10 mouse cellular contexts compared by ENCODE assay signal in the genomic region with DNA sequence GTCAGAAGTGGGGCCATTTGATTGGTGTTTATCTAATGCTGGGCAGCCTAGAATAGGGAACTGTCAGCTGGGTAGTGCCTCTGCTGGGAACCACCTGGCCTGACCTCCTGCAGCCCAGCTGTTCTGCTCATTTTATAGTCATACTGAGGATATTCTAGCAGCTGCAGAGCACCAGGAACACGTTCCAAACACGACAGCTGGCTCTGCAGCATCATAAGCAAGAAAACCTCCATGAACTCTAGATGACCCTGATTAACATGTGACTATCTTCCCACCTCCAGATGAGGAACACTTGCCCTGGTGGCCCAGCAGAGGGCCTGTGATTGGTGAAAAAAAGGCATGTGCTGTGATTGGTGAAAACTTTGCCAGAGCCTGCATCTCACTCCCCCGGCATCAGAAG.
A peak's percentile ranks its signal among the peaks of the same experiment; 100 is the strongest.
DNase-seq lines count a peak whose midpoint lies in the region; ATAC-seq and TF ChIP-seq lines count a peak whose summit lies in the region.
"Had no signal": no experiment of that assay in that cellular context is flagged by ENCODE, and none has a peak within 500 bp of the region (broad histone marks: within the 10 kb centered on the region; RNA-seq: fewer than 3 reads in every experiment).

No protein-coding gene starts in this region.

- intact Hi-C loops in heart, postnatal 25 days (cut with DNase I), result no loop called here

- ATAC-seq in neural tube, embryonic 15.5 days (ENCODE audit: low FRiP score), result no peak
- ATAC-seq in lung, embryonic 14.5 days (ENCODE audit: insufficient read depth), result peak; percentile 99
- ATAC-seq in stomach, embryonic 16.5 days (ENCODE audit: insufficient read depth, low FRiP score), result peak; percentile 25; the same call in 1 of the 2 replicates
- ATAC-seq in liver, embryonic 12.5 days, result no peak

- no peaks in the 10 kb centered on the region for H3K36me3 ChIP-seq in neural tube, embryonic 15.5 days
- no peaks in the 10 kb centered on the region for H3K36me3 ChIP-seq in lung, embryonic 14.5 days (ENCODE audit: insufficient read depth)
- H3K36me3 ChIP-seq in stomach, embryonic 16.5 days (ENCODE audit: control insufficient read depth, insufficient read depth, low read length), result no peaks in the 10 kb centered on the region
- no peaks in the 10 kb centered on the region for H3K36me3 ChIP-seq in liver, embryonic 12.5 days
- H3K36me3 ChIP-seq: hindbrain, embryonic 15.5 days had no signal

- H3K4me2 ChIP-seq in neural tube, embryonic 15.5 days, result no peak overlapping the region
- no peak overlapping the region for H3K4me2 ChIP-seq in lung, embryonic 14.5 days
- no peak overlapping the region for H3K4me2 ChIP-seq in stomach, embryonic 16.5 days (ENCODE audit: low read depth, low read length)
- H3K4me2 ChIP-seq in liver, embryonic 12.5 days, result no peak overlapping the region
- H3K4me2 ChIP-seq: hindbrain, embryonic 15.5 days had no signal

- H3K4me1 ChIP-seq in neural tube, embryonic 15.5 days, result no peaks in the 10 kb centered on the region
- H3K4me1 ChIP-seq in lung, embryonic 14.5 days (ENCODE audit: insufficient read depth), result no peaks in the 10 kb centered on the region
- no peaks in the 10 kb centered on the region for H3K4me1 ChIP-seq in stomach, embryonic 16.5 days (ENCODE audit: control insufficient read depth, insufficient read depth, low read length)
- H3K4me1 ChIP-seq in liver, embryonic 12.5 days, result no peaks in the 10 kb centered on the region
- H3K4me1 ChIP-seq: hindbrain, embryonic 15.5 days had no signal

- TF ChIP-seq CTCF in lung, embryonic 14.5 days (IDR thresholded peaks at IDR 0.05; ENCODE audit: low read depth), result peak; percentile 29; the same call in 1 of the 2 replicates

- no peaks in the 10 kb centered on the region for H3K9me3 ChIP-seq in neural tube, embryonic 15.5 days (replicated peaks)
- H3K9me3 ChIP-seq in lung, embryonic 14.5 days (ENCODE audit: low read depth, low read length), result no peaks in the 10 kb centered on the region
- no peaks in the 10 kb centered on the region for H3K9me3 ChIP-seq in stomach, embryonic 16.5 days (replicated peaks; ENCODE audit: control insufficient read depth, low read length)
- H3K9me3 ChIP-seq in liver, embryonic 12.5 days (replicated peaks), result no peaks in the 10 kb centered on the region
- H3K9me3 ChIP-seq: hindbrain, embryonic 15.5 days had no signal

- no peak overlapping the region for H3K4me3 ChIP-seq in neural tube, embryonic 15.5 days (replicated peaks)
- H3K4me3 ChIP-seq in lung, embryonic 14.5 days (ENCODE audit: low read depth, low read length), result no peak overlapping the region
- H3K4me3 ChIP-seq in stomach, embryonic 16.5 days (replicated peaks; ENCODE audit: low read length), result no peak overlapping the region
- H3K4me3 ChIP-seq in liver, embryonic 12.5 days, result no peak overlapping the region
- H3K4me3 ChIP-seq: hindbrain, embryonic 15.5 days had no signal

- H3K9ac ChIP-seq in neural tube, embryonic 15.5 days (replicated peaks), result no peak overlapping the region
- no peak overlapping the region for H3K9ac ChIP-seq in lung, embryonic 14.5 days
- no peak overlapping the region for H3K9ac ChIP-seq in stomach, embryonic 16.5 days (ENCODE audit: low read length)
- H3K9ac ChIP-seq in liver, embryonic 12.5 days, result no peak overlapping the region
- H3K9ac ChIP-seq: hindbrain, embryonic 15.5 days had no signal

- 15% methylated on average over 3 of the region's 3 CpGs for WGBS in neural tube, embryonic 15.5 days
- 11% methylated on average over 3 of the region's 3 CpGs for WGBS in lung, embryonic 14.5 days
- 16% methylated on average over 3 of the region's 3 CpGs for WGBS in stomach, embryonic 16.5 days
- 51% methylated on average over 3 of the region's 3 CpGs for WGBS in liver, embryonic 12.5 days (ENCODE audit: insufficient replicate concordance)

- H3K27me3 ChIP-seq in neural tube, embryonic 15.5 days (replicated peaks), result no peaks in the 10 kb centered on the region
- H3K27me3 ChIP-seq in lung, embryonic 14.5 days (ENCODE audit: insufficient read depth, low read length), result no peaks in the 10 kb centered on the region
- H3K27me3 ChIP-seq in stomach, embryonic 16.5 days (ENCODE audit: control insufficient read depth, insufficient read depth, low read length), result no peaks in the 10 kb centered on the region
- no peaks in the 10 kb centered on the region for H3K27me3 ChIP-seq in liver, embryonic 12.5 days (replicated peaks)
- H3K27me3 ChIP-seq: hindbrain, embryonic 15.5 days had no signal

- DNase-seq in neural tube, embryonic 10.5 days (ENCODE audit: extremely low spot score, low spot score), result peak; percentile 18
- DNase-seq in heart, postnatal 25 days (ENCODE audit: low spot score), result peak; percentile 18
- DNase-seq in lung, embryonic 14.5 days, result peak; percentile 90
- no peak for DNase-seq in right cerebral cortex, postnatal 25 days
- DNase-seq in frontal cortex, postnatal 14 days (ENCODE audit: low spot score in 2 of 2), result no peak
- DNase-seq: cerebellum, adult 9-11 months had no signal

- no peak overlapping the region for H3K27ac ChIP-seq in neural tube, embryonic 15.5 days (replicated peaks)
- H3K27ac ChIP-seq in lung, embryonic 14.5 days (ENCODE audit: low read depth), result no peak overlapping the region
- H3K27ac ChIP-seq in stomach, embryonic 16.5 days (ENCODE audit: low read length), result no peak overlapping the region
- H3K27ac ChIP-seq in liver, embryonic 12.5 days, result no peak overlapping the region
- H3K27ac ChIP-seq: hindbrain, embryonic 15.5 days had no signal

Comparison
In these comparisons a context has a peak if more than half of its experiments do, and no peak if none do; other contexts are left out.
1. DNase-seq: peak in neural tube, embryonic 10.5 days (single experiment), heart, postnatal 25 days (single experiment) and lung, embryonic 14.5 days (single experiment); none in right cerebral cortex, postnatal 25 days (single experiment) and frontal cortex, postnatal 14 days (0 of 2).
2. ATAC-seq: peak in lung, embryonic 14.5 days (single experiment) and stomach, embryonic 16.5 days (single experiment); none in neural tube, embryonic 15.5 days (single experiment) and liver, embryonic 12.5 days (single experiment).